Mouse (Mus musculus) adrenal gland (tissue): Measurements from ENCODE around the gene Zfy2.

Experiments used
- intact Hi-C: fragments of 180-260 bp; cut with DNase I; formaldehyde crosslinking; loops from one replicate; pipeline ENCODE4 v1.15.1; 2025
- long read RNA-seq, 2 experiments: library from polyadenylated mRNA; unstranded; transcript quantifications; one replicate each; pipeline ENCODE4 v2.0.0; 2020; ENCODE audit warnings: borderline replicate concordance in 1 of 2; ENCODE audit not compliant: insufficient replicate concordance in 1 of 2

The Zfy2 gene
- long read RNA-seq, experiment 1, result 0 reads
- long read RNA-seq, experiment 2, result 0 reads

GRCm38 (mm10) chrY:2170309-2170708, at the start of gene Zfy2:
Gene Zfy2 (minus strand): TSS chrY:2170409.
- intact Hi-C loops, result no loop called here
